Mouse (Mus musculus): ENCODE results near the gene Fas. TPM values are rescaled to one million over a fixed set of nuclear protein-coding genes. Genes with fewer than 3 reads are reported as not detected.

Fas gene
- polyA plus RNA-seq, 1 experiment = not detected

GRCm38 (mm10) chr19:34369551-34369950, 79.1 kb downstream of the Fas start:
- TF ChIP-seq POLR2A (IDR thresholded peaks at IDR 0.05; ENCODE audit: insufficient read depth, low read depth, low read length) (no peak), CTCF (IDR thresholded peaks at IDR 0.05; ENCODE audit: insufficient read depth, low read depth, low read length) (no peak)
- WGBS = 39% methylated on average over 1 of the region's 1 CpGs
- Histone ChIP-seq H3K4me3 (ENCODE audit: insufficient read depth, low read depth, low read length) (no peak overlapping the region), H3K4me1 (ENCODE audit: control insufficient read depth, insufficient read depth, low read length) (no peaks in the 10 kb centered on the region), H3K27ac (ENCODE audit: insufficient read depth, low read depth, low read length) (no peak overlapping the region)

- no peak for TF ChIP-seq CTCF (IDR thresholded peaks at IDR 0.05; ENCODE audit: insufficient read depth, low read depth, low read length)
- TF ChIP-seq POLR2A (IDR thresholded peaks at IDR 0.05; ENCODE audit: insufficient read depth, low read depth, low read length) = no peak
- Histone ChIP-seq H3K4me3 (ENCODE audit: insufficient read depth, low read depth, low read length) (no peak overlapping the region), H3K27ac (ENCODE audit: insufficient read depth, low read depth, low read length) (no peak overlapping the region), H3K4me1 (ENCODE audit: control insufficient read depth, insufficient read depth, low read length) (no peaks in the 10 kb centered on the region)
- 60% methylated on average over 3 of the region's 3 CpGs for WGBS
These were observed 79.9 kb downstream of the Fas start for GRCm38 (mm10) chr19:34370397-34370796.

Other genes starting within 250 kb of the Fas start
- gene Lipn, start 223.3 kb upstream of the Fas start, polyA plus RNA-seq (2012; ENCODE audit: insufficient read depth, insufficient read length, low replicate concordance, missing spikeins) = not detected in 2 replicates
- gene Lipm, start 189.7 kb upstream of the Fas start, polyA plus RNA-seq (2012; ENCODE audit: insufficient read depth, insufficient read length, low replicate concordance, missing spikeins) = not detected in 2 replicates
- not detected in 2 replicates for gene Ankrd22, start 124.6 kb upstream of the Fas start, polyA plus RNA-seq (2012; ENCODE audit: insufficient read depth, insufficient read length, low replicate concordance, missing spikeins)
- not detected in 2 replicates for gene Stambpl1, start 98.4 kb upstream of the Fas start, polyA plus RNA-seq (2012; ENCODE audit: insufficient read depth, insufficient read length, low replicate concordance, missing spikeins)
- not detected in 2 replicates for gene Acta2, start 35.1 kb upstream of the Fas start, polyA plus RNA-seq (2012; ENCODE audit: insufficient read depth, insufficient read length, low replicate concordance, missing spikeins)
- not detected in 2 replicates for gene Ch25h, start 184.5 kb downstream of the Fas start, polyA plus RNA-seq (2012; ENCODE audit: insufficient read depth, insufficient read length, low replicate concordance, missing spikeins)
- not detected in 2 replicates for gene Lipa, start 236.8 kb downstream of the Fas start, polyA plus RNA-seq (2012; ENCODE audit: insufficient read depth, insufficient read length, low replicate concordance, missing spikeins)